Mouse (Mus musculus) ZHBTc4 (cell line): ENCODE measurements around the gene Scn5a.

Experiments
- DNase-seq: peaks from one replicate; pipeline ENCODE4 v3.0.0-alpha.2; 2011; ENCODE audit warnings: low read depth, low spot score

Gene Scn5a

DNA sequence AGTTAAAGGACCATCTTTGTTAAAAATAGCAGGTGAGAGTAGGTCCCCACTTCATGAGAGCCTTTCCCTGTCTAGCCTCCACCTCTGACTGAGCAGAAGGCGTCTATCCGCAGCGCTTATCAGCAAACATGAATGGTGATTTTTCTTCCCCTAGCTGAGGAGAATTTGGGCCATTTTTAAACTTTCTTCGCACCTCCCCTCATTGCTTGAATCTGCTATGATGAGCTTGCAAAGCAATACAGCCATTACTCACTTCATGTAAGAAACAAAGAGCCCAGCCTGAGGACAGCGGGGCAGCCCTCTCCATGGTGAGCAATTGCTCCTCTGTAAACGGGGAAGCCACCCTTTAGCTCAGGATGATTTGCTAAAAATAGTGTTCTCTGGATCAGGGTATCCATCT, 14.0 kb downstream of the Scn5a start:
- no peak for DNase-seq

DNA sequence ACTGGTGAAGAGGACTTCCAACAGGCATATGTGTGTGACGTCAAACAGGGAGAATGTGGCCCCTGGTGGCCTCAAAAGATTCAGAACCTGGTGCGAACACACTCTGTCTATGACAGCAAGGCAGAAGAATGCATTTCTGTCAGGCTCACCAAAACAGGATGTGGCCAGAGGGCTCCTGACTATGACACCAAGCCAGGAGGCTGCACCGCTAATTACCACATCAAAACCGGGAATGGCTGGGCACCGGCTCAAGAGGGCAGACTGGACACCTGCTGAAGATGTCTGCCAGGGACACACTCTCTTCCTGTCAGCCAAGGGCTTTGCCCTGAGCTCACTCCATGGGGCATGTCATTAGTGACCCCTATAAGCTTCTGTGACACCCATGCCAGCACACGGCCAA, 15.2 kb downstream of the Scn5a start:
- no peak for DNase-seq

DNA sequence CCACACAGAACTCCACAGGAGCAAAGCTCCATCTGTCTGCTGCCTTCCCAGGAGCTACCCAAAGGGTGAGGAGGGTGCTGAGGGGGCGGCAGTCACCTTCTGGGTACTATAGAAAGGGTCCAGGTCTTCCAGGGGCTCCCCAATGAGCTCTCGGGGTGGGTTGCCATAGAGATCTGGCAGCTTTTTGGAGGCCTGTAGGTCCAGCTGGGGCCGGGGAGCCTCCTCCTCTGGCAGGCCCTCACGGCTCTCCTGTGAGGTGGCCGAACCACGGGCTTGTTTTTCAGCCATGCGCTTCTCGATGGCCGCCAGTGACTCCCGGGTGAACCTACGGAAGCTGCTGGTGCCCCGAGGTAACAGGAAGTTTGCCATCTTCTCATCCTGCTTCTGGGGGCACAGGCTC, 16.6 kb downstream of the Scn5a start:
- no peak for DNase-seq

DNA sequence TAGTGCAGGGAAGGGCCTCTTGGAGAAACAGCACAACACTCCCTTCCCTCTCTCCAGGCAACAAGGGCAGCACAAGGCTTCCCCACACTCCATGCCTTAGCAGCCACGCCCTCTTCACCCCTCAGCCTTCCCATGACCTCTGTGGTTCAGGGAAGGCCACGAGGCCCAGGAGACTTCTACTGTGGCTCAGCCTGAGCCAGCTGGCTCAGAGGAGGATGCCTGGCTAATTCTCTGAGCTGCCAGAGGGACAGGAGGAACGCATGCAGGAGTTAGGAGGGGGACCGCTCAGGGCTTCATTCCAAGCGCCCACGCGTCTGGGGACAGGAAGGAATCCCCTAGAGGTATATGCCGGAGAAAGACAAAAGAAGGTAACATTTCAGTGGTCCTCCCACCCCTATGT, 17.1 kb downstream of the Scn5a start:
- peak; percentile 32 for DNase-seq

DNA sequence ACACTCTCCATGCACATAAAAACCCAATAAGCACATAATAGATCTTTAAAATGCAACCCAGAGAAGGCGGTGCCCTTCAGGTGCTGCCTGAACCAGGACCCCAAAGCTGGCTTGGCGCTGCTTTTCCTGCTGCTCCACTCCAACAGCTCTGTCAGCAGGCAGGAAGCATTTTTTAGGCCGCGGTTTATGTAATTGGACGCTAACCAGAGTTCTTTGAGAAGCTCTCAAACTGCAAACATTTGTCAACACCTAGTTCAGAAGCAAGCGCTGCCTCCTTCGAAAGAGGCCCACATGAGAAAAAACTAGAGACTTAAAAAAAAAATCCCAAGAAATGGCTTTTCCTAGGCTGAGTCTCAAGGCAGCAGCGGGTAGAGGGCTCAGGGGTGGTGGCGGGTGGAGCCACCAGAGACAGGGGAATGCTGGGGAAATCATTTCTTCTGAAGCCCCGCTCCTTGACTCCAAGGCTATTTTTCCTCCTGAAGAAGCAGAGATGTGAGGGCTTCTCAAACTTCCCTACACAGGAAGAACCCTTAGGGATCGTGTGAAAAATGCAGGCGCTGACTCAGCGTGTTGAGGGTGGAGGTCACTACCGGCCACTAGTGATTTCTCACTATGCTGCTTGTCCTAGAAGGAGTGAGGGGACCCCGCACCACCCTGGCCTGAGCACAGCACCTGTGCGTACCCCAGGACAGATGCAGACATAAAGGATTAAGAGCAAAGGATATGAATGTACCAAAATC, 19.1 kb downstream of the Scn5a start:
- DNase-seq: no peak

DNA sequence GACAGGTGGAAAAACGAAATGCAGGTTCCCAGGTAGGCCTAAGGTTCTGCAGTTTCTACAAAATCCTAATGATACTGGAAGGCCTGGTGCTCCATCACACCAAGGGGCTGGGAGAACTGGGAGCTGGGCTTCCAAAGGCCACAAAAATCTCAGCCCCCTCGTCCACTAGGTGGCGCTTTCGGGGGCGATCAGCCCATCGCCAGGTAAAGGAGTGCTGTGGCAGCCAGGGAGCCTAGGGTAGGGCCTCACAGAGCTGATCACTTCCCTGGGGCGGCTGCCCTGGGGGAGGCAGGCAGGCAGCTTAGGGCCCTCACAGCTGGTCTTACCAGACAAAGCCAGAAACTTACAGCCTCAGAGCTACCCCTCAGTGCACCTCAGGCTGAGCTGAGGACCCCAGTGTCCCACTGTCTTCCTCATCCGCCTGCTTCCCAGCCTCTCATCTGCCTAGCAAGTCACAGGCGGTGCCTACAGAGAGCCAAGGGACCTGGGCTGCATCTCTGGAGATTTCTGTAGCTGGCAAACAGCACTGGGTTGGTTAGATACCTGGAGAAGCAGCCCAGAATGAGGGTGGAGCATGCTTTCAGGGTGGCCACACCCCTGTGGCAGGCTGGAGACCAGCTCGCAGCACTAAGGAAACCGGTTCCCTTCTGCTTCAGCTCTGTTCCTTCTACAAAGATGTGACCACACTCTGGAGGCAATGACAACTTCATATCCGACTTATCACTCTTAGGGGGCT, 20.5 kb downstream of the Scn5a start:
- peak; percentile 80 for DNase-seq

DNA sequence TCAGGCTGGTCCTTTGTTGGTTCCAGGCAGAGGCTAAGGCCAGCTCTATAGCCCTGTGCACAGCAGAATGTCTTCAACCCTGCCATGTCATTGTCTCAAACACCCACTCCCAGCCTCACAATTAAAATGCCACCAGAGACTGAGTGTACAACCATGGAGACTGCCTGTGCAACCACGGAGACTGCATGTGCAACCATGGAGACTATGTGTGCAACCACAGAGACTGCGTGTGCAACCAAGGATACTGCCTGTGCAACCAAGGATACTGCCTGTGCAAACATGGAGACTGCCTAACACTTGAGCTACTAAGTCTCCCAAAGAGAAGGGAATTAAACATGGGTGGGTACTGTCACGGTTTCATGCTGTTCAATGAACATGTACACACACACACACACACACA, 22.8 kb downstream of the Scn5a start:
- no peak for DNase-seq

DNA sequence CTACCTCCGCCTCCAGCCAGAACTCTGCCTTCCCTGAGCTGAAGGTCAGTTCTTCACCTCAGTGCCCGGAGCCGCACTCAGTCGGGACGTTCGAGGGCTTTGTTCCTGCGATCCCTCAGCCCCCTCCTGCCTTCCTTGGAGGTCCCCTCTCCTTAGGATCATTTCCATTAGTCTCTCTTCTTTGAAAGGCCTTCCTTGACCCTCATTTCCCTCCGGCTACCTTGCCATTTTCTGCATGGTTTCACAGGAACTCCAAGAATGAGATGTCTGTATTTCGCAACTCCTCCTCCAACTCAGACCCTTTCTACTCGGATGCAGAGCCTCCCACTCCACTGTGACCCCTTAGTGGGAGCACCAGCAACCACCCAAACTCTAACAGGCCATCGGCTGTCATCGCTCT, 31.3 kb downstream of the Scn5a start:
- DNase-seq: no peak

DNA sequence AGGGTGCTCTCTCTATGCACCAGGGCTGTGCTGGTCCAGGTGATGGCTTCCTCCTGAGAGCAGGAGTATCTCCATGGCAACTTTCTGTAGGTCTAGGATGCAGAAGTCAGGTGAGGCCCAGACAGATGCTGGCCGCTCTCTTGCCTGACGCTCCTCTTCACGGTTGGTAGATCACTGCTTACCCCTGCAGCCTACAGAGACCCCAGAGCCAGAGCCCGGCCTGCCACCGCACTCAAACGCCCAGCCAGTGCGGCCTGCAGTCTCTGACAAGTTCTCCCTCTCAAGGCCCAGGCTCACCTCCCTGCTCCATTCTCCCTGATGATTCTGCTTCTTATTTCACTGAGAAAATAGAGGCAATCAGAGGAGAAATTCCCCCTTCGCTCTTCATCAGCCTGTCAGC, 31.7 kb downstream of the Scn5a start:
- DNase-seq: no peak

DNA sequence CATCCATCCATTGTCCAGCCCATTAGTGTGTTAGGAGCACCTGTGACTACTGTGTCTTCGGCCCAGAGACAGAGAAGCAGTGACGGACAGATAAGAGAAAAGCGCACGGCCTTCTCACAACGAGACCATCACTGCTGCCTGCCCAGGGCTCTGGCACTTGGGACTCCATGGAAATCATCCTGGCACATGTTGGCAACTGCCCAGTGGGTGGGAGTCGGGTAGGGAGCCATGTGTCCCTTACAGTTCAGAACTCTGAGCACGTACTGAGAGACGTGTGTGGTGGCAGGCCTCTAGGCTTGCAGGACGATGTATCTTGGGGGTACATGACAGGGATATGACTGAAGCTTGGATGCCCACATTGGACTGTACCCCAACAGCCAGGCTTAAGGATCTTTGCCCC, 38.1 kb downstream of the Scn5a start:
- no peak for DNase-seq

DNA sequence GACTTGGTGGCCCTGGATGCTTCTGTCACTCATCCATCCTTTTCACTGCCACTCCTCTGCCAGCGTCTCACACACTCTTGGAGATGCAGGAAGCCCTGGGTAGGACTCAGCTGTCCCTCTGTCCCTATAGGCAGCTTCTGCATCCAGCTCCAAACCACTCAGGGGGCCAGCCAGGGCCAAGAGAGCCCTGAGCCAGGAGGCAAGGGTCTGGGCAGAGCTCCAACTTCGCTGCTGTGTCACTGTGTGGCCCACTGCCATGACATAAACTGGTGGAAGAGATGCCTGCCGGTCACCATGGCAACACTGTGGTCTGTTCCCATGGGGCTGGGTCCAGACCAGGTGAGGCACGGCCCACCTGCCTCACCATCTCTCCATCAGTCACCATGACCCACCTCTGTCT, 41.0 kb downstream of the Scn5a start:
- DNase-seq: no peak

DNA sequence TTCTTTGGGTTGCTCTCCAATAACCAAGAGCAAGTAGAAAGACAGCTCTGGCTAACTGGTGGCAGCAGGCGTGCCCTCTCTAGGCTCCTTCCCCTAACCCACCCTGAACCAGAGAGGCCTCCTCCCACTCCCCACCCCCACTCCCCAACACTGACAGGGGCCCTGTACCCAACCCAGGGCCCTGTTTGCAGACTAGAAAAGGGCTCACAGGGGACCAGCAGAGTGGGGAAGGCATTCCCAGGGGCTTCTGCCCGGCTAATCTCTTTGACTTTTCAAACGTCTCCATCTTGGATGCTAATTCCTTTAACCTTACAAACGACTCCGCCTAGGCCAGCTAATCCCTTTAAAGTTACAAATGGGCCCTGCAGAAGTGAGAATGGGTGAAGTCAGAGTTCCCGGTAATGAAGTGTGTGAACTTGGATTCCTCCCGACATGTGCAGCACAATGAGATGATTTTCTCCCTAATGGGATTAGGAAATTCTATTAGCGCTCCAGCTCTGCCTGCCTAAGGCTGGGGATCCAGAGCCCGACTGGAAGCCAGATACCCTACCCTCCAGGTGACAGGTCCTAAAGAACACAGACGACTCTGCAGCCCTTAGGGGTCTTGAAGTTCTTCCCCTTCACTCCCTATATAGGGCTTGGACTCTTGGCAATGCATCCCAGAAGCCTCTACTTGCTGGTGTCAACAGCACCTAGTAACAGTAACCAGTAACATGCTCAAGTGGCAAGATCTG, 47.0 kb downstream of the Scn5a start:
- DNase-seq: no peak

DNA sequence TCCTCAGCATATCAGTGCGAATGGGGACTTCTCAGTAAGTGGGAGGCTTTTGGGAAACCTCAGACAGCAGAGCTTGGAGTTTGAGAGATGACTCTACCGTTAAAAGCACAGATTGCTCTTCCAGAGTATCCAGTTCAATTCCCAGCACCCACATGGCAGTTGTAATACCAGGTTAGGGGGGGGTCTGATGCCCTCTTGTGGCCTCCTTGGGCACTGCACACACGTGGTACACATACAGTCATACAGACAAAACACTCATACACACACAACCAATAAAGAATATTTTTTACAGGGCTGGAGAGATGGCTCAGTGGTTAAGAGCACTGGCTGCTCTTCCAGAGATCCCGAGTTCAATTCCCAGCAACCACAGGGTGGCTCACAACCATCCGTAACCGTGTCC, 54.3 kb downstream of the Scn5a start:
- DNase-seq: peak; percentile 35

DNA sequence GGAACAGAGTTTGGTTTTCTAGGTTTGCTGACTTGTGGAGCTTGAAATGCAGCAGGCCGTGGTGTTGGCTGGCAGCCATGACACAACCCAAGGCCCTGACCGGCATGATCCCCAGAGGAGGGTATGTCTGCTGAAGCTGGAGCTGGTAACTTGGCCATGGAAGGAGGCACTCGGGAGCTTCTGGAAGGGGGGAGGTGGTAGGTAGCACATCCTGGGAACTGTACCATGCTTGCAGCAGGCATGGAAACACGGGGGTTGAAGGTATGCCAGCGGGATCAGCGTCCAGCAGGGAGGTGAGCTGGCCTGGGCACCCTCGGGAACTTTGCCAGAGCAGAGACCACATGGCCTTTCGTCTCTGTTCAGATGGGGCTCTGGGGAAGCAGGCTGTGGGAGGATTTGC, 55.5 kb downstream of the Scn5a start:
- DNase-seq: no peak

DNA sequence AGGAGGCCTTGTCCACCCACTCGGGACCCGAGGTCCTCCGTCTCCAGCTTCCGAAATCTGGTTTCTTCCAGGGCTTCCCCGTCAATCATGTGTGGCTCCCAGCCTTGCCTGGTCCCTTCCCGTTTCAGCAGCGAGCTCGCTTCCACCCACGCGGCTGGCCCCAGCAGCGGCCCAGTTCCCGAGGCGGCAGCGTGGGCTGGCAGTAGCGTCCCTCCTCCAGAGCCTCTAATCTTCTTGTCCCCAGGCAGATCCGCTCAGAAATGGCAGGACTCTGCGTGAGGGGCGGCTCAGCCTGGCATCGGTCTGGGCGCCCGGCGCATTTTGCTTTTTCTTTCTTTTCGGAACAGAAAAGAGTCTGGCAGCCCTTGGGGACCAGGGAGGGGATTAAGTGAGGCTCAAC, 59.7 kb downstream of the Scn5a start:
- no peak for DNase-seq

DNA sequence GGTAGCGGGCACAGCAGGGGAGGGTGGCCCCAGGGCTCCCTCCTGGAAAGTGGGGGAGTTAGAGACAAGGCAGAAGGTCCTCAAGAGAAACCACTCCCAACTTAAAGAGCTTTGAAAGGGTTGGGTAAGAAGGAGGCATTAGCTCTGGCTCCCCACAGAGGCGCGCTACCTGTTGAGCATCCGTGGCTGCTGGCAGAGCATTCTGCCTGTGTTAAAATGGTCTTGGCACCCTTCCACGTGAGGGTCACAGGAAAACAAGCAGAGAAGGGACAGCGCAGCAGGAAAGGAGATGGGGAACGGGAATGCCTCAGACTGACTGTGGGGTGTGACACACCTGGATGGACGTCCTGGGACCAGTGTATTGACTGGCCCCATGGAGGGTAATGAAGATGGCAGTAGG, 60.6 kb downstream of the Scn5a start:
- no peak for DNase-seq

DNA sequence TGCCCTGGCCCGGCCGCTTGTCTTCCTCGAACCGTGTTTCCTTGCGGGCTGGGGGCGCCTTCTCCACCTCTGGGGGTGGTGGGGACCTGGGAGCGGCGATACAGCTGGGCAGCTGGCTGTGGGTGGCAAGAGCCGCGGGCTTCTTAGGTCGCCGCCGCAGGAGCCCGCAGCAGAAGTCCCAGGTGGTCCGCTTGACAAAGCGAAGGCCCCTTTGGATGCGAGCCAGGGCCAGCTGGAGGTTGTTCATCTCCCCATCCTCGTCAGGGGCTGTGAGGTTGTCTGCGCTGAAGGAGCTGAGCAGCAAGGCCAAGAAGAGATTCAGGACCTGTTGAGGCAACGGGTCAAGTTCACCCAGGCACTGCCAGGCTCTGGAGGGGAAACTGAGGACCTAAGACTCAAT, 61.3 kb downstream of the Scn5a start:
- no peak for DNase-seq

DNA sequence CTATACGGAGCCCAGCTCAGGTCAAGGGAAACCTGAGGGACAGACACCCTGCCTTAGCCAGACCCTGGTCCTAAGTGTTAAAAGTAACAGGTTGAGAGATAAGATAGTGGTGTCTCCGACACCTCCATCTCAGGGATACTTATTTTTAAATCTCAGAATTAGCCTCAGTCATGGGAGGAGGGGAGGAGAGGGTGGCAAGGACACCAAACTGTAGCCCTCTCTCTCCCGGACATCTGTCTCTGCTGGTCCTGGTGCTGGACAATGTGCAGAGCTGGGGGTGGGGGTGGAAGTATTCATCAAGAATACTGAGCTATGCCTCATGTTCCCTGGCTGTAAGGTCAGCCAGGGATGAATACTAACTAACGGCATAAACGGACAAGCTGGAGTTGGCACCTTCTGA, 62.0 kb downstream of the Scn5a start:
- DNase-seq: no peak

DNA sequence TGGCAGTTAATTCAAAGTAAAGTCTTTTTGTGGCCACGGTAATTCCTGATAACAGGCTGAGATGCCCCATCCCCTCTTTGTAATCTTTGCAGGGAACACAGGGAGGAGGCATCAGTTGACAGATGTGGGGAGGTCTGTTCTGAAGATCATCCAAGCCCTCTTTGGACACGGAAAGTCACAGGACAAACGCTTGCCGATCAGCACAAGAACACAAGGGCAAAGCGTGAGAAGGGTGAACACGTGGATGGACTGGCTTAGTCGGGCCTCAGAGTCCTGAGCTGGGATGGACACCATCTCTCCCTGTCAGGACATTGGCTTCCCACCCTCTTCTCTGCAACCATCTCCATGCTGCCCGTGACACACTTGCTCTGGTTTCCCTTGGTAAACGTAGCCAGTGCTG, 63.4 kb downstream of the Scn5a start:
- DNase-seq: no peak

DNA sequence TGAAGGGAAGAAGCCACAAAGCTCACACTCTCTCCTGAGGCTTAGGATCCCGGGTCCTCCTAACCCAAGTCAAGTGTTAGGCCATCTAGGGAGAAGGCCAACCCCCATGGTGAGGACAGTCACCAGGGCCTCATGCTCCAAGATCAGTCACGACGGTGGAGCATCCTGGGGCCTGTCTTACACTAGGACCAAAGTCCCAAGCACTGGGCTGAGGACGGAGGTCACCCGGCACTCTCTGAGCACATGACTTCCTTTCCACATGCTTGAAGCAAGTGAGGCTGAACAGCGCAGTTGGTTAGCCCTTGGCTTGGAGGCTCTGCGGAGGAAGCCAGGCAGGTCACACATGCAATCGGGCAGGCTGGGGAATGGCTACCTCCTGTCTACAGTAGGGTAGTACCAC, 63.8 kb downstream of the Scn5a start:
- DNase-seq: no peak

DNA sequence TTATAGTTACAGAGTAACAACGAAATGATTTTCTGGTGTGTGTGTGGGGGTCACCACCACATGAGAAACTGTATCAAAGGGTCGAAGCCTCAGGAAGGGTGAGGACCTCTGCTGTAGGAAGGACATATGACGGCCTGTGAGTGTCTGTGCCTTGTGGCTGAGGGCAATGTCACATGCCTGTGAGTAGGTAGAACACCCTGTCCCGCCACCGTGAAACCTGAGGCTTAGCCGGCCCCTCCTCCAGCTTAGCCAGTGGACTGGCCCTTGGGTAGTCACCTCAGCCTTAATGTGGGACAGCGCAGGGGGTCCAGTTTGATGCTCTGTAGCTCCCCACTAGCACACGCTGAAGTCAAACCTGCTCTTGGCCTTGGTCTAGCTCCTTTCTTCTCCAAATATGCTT, 65.0 kb downstream of the Scn5a start:
- no peak for DNase-seq

DNA sequence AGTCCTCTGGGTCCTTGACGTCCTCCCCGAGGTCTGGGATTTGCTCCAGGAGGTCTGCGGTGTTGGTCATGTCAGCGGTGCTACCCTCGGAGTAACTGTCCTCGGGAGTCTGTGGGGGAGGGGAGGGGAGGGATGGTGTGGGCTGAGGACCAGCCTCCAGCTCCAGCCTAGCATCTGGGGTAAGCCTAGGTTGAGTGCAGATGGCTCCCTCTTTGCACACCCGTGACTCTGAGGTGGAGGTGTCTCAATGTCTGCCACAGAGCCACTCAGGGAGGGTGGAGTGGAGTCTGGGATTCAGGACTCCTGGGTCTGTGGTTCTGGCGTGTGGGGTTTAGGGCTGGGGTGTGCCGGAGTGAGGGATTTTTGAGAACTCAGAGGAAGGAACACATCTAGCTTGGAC, 65.8 kb downstream of the Scn5a start:
- no peak for DNase-seq

DNA sequence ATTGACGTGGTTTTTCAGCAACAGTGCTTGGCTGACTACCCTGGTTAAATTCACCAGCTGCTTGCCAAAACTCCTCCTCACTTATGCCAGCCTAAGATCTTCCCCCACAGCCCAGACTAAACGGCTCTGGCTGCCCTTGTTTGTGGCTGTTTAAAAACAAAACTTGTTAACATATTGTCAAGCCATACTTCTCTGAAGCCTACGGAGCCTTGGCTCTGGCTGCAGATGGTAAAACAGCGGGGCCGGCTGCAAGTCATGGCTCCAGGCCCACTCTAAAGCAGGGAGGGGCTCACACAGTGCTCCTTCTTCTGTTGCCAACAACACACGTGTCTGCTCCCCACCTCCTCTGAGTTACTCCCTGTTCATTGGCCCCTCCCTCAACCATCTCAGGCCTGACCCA, 67.9 kb downstream of the Scn5a start:
- DNase-seq: no peak
